Mouse (Mus musculus) liver, embryonic 15.5 days (tissue): ENCODE measurements around the gene Meis1. TPM values are rescaled to one million over a fixed set of nuclear protein-coding genes. Genes with fewer than 3 reads are reported as not detected.

Experiments
- ATAC-seq: fragments of 200-750 bp; cut with Nextera tagmentation; 2 replicates; pipeline ENCODE4 v1.8.0; 2017; ENCODE audit warnings: moderate number of reproducible peaks, mild to moderate bottlenecking, moderate library complexity; ENCODE audit not compliant: insufficient read depth
- H3K27ac ChIP-seq: fragments of 300-500 bp; sonication (generic); replicated peaks from 2 replicates; pipeline ENCODE4 v1.5.1; 2015; ENCODE audit warnings: mild to moderate bottlenecking, inconsistent platforms
- H3K27me3 ChIP-seq: fragments of 300-500 bp; sonication (generic); 2 replicates; pipeline ENCODE4 v1.6.1; 2015; ENCODE audit warnings: mild to moderate bottlenecking, inconsistent platforms
- H3K36me3 ChIP-seq: fragments of 300-500 bp; sonication (generic); replicated peaks from 2 replicates; pipeline ENCODE4 v1.6.1; 2015; ENCODE audit warnings: moderate library complexity, mild to moderate bottlenecking, inconsistent platforms
- H3K4me1 ChIP-seq: fragments of 300-500 bp; sonication (generic); replicated peaks from 2 replicates; pipeline ENCODE4 v1.6.1; 2015; ENCODE audit warnings: inconsistent platforms
- H3K4me2 ChIP-seq: fragments of 300-500 bp; sonication (generic); 2 replicates; pipeline ENCODE4 v1.6.1; 2015; ENCODE audit warnings: moderate library complexity, mild to moderate bottlenecking, inconsistent platforms
- H3K4me3 ChIP-seq: fragments of 300-500 bp; sonication (generic); replicated peaks from 2 replicates; pipeline ENCODE4 v1.5.1; 2015; ENCODE audit warnings: mild to moderate bottlenecking, inconsistent platforms
- H3K9ac ChIP-seq: fragments of 300-500 bp; sonication (generic); 2 replicates; pipeline ENCODE4 v1.6.1; 2015; ENCODE audit warnings: moderate library complexity, mild to moderate bottlenecking, inconsistent platforms
- H3K9me3 ChIP-seq: fragments of 300-500 bp; sonication (generic); replicated peaks from 2 replicates; pipeline ENCODE4 v1.6.1; 2016; ENCODE audit warnings: inconsistent platforms
- WGBS: fragments of 180-500 bp; shearing (Covaris S2); methylation state at CpG from one replicate; pipeline ENCODE4 v1.1.7; 2015; ENCODE audit warnings: mixed read lengths; ENCODE audit not compliant: insufficient replicate concordance; 5-methylcytosine and 5-hydroxymethylcytosine counted together
- polyA plus RNA-seq: library from polyadenylated mRNA; unstranded; fragments of >200 nt; fragmentation: Nextera tagmentation; extraction: Ambion mirVana; gene quantifications from 2 replicates; pipeline ENCODE4 v1.2.1, GENCODE M21; 2015

Gene Meis1
- 8.1 and 8.7 TPM in 2 replicates for polyA plus RNA-seq

- ATAC-seq, result peak; percentile 77
- Histone ChIP-seq H3K36me3 (no peaks in the 10 kb centered on the region), H3K9ac (peak within 1 kb of the TSS; percentile 46; the same call in 1 of the 2 replicates), H3K27me3 (peaks cover 83% of the 10 kb centered on the region), H3K4me3 (peak within 1 kb of the TSS; percentile 60), H3K9me3 (no peaks in the 10 kb centered on the region), H3K27ac (peak within 1 kb of the TSS; percentile 70), H3K4me1 (no peaks in the 10 kb centered on the region; the same call in none of the 2 replicates), H3K4me2 (peak within 1 kb of the TSS; percentile 74)
- WGBS, result under 1% methylated on average over 29 of the region's 29 CpGs
These were observed at the start of gene Meis1 for GRCm38 (mm10) chr11:19018489-19019203. Gene Meis1 (minus strand): TSS chr11:19018985.

DNA sequence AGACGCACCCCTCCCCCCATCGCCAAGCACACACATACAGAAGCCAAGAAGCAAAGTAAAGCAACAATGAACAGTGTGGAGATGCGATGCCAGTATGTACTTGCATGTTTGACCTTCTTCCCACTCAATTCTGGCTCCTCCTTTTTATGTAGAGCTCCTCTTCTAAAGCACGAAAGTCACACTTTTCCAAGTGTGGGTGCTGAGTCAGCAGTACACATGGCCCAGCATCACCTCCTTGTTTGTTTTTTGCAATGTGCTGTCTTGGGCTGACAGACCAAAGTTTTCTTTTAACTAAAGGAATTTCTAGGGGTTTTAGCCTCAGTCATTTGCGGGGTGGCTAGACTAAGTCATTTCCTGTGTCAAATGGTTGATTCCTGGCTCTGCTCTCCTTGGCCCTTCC lies 48.5 kb upstream of the Meis1 start:
- Histone ChIP-seq H3K27ac (no peak overlapping the region), H3K27me3 (no peaks in the 10 kb centered on the region), H3K4me1 (no peaks in the 10 kb centered on the region), H3K9ac (no peak overlapping the region), H3K36me3 (no peaks in the 10 kb centered on the region), H3K9me3 (no peaks in the 10 kb centered on the region), H3K4me3 (no peak overlapping the region), H3K4me2 (no peak overlapping the region)
- WGBS, result 66% methylated on average over 5 of the region's 5 CpGs
- ATAC-seq, result no peak

DNA sequence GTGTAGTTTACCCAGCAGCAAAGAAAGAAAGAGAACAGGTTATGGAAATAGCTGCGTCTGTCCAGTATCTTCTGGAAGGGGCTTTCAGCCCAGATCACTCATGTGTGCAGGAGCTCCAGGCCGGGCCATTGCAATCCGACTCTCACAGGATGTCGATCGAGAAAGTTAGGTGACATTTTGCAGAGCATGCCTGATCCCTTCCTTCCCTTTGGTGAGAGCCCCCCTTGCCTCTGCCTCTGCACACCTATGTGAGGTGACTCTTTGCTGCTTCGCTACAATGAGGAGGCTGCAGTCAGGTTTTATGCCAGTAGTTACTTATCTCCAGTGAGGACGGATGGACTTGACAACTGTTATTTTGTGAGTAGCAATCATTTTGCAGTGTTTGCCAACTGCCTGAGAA lies 30.5 kb upstream of the Meis1 start:
- no peaks in the 10 kb centered on the region for H3K36me3 ChIP-seq
- no peaks in the 10 kb centered on the region for H3K9me3 ChIP-seq
- H3K27me3 ChIP-seq, result no peaks in the 10 kb centered on the region
- no peaks in the 10 kb centered on the region for H3K4me1 ChIP-seq
- ATAC-seq, result no peak
- H3K4me3 ChIP-seq, result no peak overlapping the region
- H3K9ac ChIP-seq, result no peak overlapping the region
- H3K27ac ChIP-seq, result no peak overlapping the region
- H3K4me2 ChIP-seq, result no peak overlapping the region
- 60% methylated on average over 7 of the region's 7 CpGs for WGBS

- H3K36me3 ChIP-seq, result no peaks in the 10 kb centered on the region
- no peak overlapping the region for H3K9ac ChIP-seq
- no peaks in the 10 kb centered on the region for H3K27me3 ChIP-seq
- WGBS, result 80% methylated on average over 10 of the region's 10 CpGs
- H3K27ac ChIP-seq, result no peak overlapping the region
- H3K4me1 ChIP-seq, result no peaks in the 10 kb centered on the region
- H3K9me3 ChIP-seq, result no peaks in the 10 kb centered on the region
- ATAC-seq, result no peak
- no peak overlapping the region for H3K4me2 ChIP-seq
- no peak overlapping the region for H3K4me3 ChIP-seq
These were observed 17.9 kb upstream of the Meis1 start for GRCm38 (mm10) chr11:19036595-19037166.

GRCm38 (mm10) chr11:19026581-19027561 lies 8.1 kb upstream of the Meis1 start:
- Histone ChIP-seq H3K9me3 (no peaks in the 10 kb centered on the region), H3K36me3 (no peaks in the 10 kb centered on the region), H3K9ac (peak overlapping the region; percentile 30; the same call in 1 of the 2 replicates), H3K27ac (no peak overlapping the region), H3K4me3 (peak overlapping the region; percentile 46), H3K4me2 (peak overlapping the region; percentile 72), H3K4me1 (0 out of 2 replicates have a peak, but pooled peaks cover 11% of the 10 kb centered on the region), H3K27me3 (peaks cover 41% of the 10 kb centered on the region)
- under 1% methylated on average over 58 of the region's 58 CpGs for WGBS
- ATAC-seq, result peak; percentile 37; the same call in 1 of the 2 replicates

GRCm38 (mm10) chr11:19025976-19026520 lies 7.3 kb upstream of the Meis1 start:
- WGBS, result 9% methylated on average over 11 of the region's 11 CpGs
- Histone ChIP-seq H3K27ac (no peak overlapping the region), H3K9me3 (no peaks in the 10 kb centered on the region), H3K27me3 (peaks cover 49% of the 10 kb centered on the region), H3K9ac (peak overlapping the region; percentile 30; the same call in 1 of the 2 replicates), H3K4me3 (peak overlapping the region; percentile 46), H3K4me2 (peak overlapping the region; percentile 72), H3K4me1 (0 out of 2 replicates have a peak, but pooled peaks cover 11% of the 10 kb centered on the region), H3K36me3 (no peaks in the 10 kb centered on the region)
- ATAC-seq, result no peak

GRCm38 (mm10) chr11:19024496-19025265 lies 5.9 kb upstream of the Meis1 start:
- WGBS, result 27% methylated on average over 8 of the region's 8 CpGs
- Histone ChIP-seq H3K36me3 (no peaks in the 10 kb centered on the region), H3K27ac (no peak overlapping the region), H3K9me3 (no peaks in the 10 kb centered on the region), H3K4me3 (no peak overlapping the region), H3K4me2 (no peak overlapping the region), H3K9ac (no peak overlapping the region), H3K4me1 (peaks cover 11% of the 10 kb centered on the region), H3K27me3 (peaks cover 63% of the 10 kb centered on the region)
- ATAC-seq, result no peak

DNA sequence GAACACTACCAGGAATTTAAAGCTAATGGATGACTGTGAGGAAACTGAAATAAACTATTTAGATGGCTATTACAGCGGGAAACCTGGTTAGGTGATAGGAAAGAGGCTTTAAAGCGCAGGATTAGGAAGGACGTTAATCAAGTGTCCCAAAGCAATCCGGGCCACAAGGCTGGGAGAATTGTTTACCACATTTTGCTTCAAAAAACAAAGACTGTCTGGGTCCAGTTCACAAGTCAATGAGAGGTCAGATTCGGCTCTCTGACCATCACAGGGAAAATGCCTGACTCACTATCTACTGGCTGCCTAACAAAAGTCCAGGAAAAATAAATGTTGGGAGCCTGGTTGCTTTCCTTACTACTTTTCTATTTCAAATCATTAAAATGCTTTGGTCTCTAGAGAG lies 4.6 kb upstream of the Meis1 start:
- H3K9me3 ChIP-seq, result no peaks in the 10 kb centered on the region
- no peaks in the 10 kb centered on the region for H3K36me3 ChIP-seq
- H3K4me3 ChIP-seq, result no peak overlapping the region
- peaks cover 11% of the 10 kb centered on the region for H3K4me1 ChIP-seq
- H3K27me3 ChIP-seq, result peaks cover 74% of the 10 kb centered on the region
- H3K9ac ChIP-seq, result no peak overlapping the region
- ATAC-seq, result no peak
- H3K4me2 ChIP-seq, result no peak overlapping the region
- H3K27ac ChIP-seq, result no peak overlapping the region
- WGBS, result 42% methylated on average over 5 of the region's 5 CpGs

GRCm38 (mm10) chr11:19022576-19022975 lies 3.8 kb upstream of the Meis1 start:
- ATAC-seq, result no peak
- Histone ChIP-seq H3K4me3 (no peak overlapping the region), H3K4me1 (peaks cover 11% of the 10 kb centered on the region), H3K9ac (no peak overlapping the region), H3K4me2 (no peak overlapping the region), H3K9me3 (no peaks in the 10 kb centered on the region), H3K36me3 (no peaks in the 10 kb centered on the region), H3K27me3 (peaks cover 72% of the 10 kb centered on the region), H3K27ac (no peak overlapping the region)
- WGBS, result 38% methylated on average over 2 of the region's 2 CpGs
